Mouse (Mus musculus) c-Kit-positive CD71-positive TER-119-negative erythroid progenitor cells, embryonic 14.5 days (primary cell): ENCODE data around the gene Cdyl2.

Source experiments
- DNase-seq: peaks from one replicate; pipeline ENCODE4 v3.0.0-alpha.2; 2013; ENCODE audit warnings: low read depth

Cdyl2 gene

GRCm38 (mm10) chr8:116536786-116537185 is 196.0 kb downstream of the Cdyl2 start:
- DNase-seq = no peak

GRCm38 (mm10) chr8:116533081-116533480 is 199.7 kb downstream of the Cdyl2 start:
- no peak for DNase-seq

GRCm38 (mm10) chr8:116528736-116529135 is 204.1 kb downstream of the Cdyl2 start:
- no peak for DNase-seq

DNA sequence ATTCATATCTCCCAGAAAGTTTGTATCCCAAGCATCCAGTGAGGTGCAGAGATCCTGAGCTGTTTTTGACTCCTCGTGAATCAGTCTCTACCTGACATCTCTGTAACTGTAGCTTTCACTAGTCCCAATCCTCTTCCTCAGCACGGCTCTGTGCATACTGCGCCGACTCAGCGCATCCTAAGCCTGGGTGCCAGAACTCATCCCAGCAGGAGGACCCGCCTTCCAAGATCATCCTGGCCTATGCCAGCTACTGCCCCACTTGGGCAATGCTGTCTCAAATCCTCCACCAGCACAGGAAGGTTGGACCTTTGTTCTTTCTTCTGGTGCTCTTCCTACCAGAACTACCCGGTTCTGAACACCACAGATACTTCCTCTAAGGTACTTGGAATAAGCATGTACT is 207.9 kb downstream of the Cdyl2 start:
- no peak for DNase-seq
